Mouse (Mus musculus): ENCODE measurements at regions not wholly inside any gene's neighbourhood (a gene's known extent, or its start where the extent isn't known, plus 50 kb on each side); places are given as distances from the start of the nearest gene placed in this dataset.

DNA sequence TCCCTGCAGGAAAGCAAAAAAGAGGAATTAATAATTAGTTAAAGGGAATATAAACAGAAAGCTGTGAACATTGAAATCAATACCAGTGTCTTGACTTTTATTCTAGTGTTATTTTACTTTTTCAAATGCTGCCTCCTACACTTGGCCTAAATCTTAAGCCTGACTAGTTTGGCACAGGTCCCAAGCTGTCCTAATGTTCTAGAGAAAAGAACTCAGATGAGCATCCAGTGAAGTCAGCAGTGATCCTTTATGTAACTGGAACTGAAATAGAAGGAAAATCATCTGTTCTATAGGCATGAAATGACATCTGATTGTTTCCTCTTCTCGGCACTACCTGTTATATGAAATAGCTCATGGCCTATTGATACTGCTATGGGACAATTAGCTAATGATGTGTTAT is 586.3 kb upstream of the Gria3 start:
- DNase-seq (ENCODE audit: low spot score in 2 of 2), result peak in 1 of 2 experiments; percentile 18
